Mouse (Mus musculus): ENCODE results near the gene Zfp319.

Gene Zfp319

DNA sequence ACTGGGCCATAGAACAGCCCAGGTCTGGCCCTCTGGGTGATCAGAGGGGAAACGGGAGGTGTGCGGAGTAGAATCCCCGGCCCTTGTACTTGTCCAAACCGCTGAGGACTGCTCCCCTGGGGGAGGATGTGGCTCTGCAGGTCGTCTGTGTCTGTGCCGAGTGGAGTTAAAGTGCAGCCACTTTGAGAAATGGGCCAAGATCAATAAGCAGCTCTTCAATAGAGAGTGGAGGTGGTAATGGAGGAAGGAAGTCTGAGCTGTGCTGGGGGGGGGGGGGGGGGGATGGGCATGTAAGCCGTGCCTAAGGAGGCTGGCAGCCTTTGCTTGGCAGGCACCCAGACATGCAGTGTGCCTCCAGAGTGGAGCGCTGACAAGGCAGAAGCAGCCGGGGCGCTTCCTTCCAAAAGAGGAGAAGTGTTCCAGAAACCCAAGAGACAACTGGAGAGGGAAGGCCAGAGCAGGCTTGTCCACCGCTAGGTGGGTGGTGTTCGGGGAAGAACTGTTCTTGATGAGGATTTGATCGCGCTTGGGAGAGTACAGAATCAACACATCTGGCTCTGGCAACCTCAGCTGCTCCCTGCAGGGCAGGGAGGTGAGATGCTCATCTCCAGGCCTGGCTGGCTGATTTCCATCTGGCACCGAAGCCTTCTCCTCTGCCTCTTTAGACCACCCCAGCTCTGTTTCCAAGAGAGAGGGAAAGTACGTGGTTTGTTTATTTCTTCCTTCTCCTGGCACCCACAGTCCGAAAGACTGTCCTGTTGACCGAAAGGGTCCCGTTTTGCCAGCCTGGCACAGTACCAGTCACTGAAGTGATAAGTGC, 17.3 kb upstream of the Zfp319 start:
- DNase-seq, result peak; percentile 81

DNA sequence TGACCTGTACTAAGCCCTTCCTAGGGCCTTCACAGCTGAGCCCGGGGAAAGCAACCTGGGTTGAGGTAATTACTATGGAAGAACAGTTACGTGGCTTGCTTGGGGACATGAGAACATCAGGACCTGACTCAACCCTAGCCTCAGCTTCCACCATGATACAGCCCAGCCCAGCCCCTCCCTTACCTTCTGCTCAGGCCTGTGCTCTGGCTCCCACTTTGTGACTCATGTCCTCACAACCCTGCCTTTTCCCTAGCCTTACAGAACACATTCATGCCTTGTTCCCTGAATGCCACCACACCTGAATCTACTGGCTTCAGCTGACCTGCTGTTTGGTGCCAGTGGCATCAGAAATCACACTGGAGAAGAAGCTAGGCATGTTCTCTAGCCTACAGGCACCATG, 16.6 kb upstream of the Zfp319 start:
- no peak for DNase-seq

DNA sequence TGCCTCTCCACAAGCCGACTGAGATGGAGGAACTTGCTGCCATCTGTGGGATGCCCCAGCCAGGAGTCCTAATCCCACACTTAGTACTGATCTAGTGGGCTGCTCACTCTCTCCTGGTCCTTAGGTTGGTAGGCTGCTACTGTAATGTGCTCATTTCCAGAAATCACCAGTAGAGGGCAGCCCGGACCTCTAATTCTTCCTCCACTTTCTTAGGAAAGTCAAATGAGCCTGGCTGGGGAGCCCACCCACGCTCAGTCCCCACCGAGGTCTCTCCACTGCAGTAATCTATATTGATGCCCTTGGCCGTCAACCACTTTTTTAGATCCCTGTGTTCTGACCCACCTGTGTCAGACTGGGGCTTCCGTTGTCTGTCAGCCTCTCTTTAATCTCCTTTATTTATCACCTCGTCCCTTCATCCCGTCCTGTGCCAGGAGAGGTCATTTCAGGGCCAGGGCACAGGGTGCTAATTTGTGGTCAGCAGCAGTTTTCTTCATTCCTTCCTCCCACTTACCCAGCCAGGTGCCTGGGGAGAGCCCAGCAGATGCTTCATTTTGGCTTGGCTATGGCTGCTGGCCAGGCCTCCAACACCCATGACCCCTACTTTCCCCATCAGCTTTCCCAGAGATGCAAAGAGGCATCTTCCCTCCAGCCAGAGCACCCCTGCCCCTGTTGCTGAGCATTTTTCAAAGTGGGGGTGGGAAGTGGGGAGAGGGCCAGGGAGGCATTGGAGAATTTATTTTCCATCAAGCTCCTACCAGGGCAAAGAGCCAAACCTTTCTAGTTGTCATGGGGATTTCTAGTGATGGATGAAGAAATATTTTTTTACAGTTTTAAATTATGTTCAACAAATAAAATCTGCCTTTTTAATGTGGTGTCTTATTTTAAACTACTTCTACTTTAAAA, 15.1 kb upstream of the Zfp319 start:
- peak; percentile 85 for DNase-seq

GRCm38 (mm10) chr8:95344668-95345067, 12.9 kb upstream of the Zfp319 start:
- no peak for DNase-seq

DNA sequence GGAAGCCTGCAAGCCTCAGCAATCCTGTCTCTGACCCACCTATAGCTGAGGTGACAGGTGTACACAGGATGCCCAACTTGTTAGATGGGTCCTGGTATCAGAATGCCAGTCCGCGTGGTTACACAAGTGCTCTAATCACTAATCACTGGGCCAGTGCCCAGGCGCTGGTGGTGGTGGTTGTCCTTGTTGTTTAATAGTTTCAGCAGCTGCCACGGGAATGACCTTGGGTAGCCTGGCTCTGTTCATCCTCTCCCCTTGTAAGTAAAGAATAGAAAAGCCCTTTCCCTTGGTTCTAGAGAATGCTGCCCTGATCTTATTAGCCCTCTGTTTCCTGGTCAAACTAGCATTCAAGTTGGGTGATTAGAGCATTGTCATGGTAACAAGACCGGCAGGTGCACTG, 10.0 kb upstream of the Zfp319 start:
- no peak for DNase-seq

DNA sequence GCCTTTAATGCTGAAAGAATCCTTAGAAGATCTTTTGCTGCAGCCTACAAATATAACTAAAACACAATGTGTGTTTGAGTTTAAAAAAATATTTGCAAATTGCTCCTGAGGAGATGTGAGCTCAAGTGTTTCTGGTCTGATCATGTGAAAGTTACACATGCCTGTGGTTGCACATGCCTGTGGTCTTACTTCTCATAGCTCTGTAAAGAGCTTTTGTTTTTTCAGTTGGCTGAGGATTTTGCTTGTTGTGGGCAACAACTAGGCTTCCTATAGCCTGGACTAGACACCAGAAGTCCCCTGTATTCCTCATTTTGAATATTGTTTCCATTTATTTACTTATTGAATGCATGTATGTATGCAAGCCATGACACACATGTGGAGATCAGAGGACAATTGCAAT, 4.6 kb upstream of the Zfp319 start:
- DNase-seq, result no peak

DNA sequence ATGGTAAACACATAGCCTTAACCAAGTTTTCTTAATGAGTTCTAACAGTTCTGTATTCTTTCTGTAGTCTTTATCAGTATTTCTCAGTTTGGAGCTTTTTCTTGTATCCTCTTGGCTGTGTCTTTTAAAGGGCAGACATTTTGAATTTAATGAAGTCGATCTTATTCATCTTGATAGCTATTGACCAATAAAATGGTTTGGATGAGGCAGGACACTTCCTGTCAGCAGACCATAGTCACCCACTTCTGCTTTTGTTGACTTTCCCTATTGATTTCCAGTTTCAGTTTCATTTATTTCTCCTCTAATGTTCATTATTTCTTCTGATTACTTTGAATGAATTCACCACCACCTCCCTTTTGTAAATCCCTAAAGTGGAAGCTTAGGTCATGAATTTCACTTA, 4.0 kb upstream of the Zfp319 start:
- DNase-seq, result no peak

DNA sequence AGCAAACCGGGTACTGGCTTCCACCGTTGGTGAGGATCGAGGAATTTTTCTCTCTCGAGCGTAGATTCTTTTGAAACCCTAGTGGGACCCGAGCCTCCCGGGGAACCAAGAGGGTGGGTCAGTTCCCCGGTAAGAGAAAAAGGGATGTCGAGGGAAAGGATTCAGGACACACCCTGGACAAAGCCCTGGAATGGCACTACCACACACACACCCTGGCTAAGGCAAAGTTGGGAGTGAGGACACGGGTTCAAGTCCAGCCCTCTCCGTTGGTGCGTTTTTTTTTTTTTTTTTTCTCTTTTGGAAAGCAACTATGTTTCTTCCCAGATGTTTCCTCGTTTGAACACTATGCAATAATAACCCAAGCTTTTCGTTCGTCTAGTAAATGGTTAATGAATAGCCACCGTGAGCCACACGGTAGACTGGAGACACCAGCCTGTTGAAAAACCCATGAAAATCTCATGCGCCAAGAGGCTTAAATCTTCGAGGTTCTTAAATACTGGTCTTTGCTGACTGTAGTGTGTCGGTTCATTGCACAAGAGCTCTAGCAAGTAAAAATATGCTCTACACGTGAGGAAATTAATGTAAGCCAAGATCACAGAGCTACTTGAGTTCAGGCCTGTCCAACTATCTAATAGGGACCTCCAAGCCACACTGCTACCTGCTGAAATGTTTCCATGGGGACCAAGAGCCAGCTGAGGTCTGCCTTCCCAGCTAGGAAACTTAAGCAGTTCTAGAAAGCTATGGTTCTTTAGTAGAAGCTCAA, 868 bp upstream of the Zfp319 start:
- no peak for DNase-seq

DNA sequence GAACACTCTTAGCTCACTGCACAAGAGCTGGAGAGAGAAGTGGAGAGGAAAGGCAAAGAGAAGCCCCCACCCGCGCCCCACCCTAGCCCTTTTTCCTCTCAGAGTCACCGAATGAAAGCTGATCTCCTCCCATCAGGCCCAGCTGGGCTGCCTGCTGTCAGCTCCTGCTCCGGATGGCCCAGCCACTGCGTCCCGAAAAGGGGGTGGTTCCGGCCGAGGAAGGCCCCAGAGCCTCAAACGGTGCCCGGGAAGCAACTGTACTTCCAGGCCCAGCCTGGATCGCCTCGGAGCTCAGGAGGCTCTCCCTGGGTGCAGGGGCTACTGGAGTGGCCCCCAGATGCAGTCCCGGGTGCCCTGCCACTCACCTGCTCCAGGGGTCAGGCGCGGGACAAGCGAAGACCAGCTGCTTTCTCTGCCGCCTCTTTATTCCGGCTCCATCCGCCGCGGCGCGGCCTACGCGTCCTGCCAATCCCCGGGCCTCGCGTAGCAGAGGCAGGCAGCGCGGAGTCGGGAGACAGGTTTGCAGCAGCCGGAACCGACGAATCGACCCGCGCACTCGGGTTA, 512 bp downstream of the Zfp319 start:
- DNase-seq, result peak; percentile 85

DNA sequence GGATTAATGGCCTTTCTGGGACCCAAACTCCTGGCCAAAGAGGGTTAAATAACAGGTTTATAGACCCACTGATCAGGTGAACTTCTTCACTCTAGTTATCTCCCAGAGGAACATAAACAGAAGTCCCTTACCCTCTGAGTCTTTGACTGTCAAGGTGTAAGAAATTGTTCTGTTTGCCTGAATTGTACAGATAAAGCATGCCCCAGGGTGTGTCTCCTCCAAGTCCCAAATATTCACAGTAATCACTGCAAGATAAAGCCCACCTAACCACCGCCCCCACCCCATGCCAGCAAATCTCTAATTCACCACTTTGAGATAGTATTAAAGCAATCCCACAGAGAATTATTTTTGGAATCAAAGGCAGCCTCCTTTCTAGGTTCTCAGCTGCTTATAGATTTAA, 1.4 kb downstream of the Zfp319 start:
- DNase-seq, result no peak

DNA sequence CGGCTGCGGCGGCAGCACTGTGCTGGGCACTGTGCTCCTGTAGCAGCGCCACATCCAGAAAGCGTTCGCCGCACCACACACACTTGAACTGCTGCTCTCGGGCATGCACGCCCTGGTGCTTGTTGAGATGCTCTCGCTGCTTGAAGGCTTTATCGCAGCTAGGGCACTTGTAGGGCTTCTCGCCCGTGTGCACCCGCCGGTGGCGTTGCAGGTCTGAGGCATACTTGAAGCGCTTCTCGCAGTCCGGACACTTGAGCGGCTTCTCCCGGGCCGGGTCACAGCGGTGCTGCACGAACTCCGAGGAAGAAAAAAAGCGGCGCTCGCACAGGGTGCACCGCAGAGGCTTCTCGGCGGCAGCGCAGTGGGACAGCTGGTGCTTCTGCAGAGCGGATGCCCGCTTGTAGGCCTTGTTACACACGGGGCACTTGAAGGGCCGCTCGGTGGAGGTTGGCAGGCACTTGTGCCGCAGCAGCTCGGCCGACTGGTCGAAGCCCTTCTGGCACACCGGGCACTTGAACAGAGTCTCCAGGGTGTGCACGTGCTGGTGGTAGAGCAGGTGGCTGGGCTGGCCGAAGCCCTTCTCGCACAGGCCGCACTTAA, 3.8 kb downstream of the Zfp319 start:
- DNase-seq, result no peak

- no peak for DNase-seq
These were observed 4.9 kb downstream of the Zfp319 start for GRCm38 (mm10) chr8:95326822-95327221.

- no peak for DNase-seq
These were observed 7.1 kb downstream of the Zfp319 start for GRCm38 (mm10) chr8:95324646-95325045.

DNA sequence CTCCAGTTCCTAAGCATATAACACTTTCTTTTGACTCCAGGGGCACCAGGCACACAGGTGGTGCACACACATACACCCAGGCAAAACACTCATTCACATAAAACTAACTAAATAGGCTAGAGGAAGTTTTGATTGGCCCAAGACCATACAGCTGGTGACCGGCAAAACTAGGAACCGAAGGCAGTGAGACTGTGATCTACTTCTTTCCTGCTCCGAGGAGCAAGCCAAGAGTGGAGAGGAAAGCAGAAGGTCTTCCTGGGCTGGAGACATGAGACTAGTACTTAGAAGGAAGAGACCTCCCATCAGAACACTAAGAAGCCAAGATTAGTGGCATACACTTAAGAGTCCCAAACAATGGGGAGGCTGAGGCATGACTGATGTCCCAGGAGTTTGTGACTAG, 8.5 kb downstream of the Zfp319 start:
- DNase-seq, result no peak

GRCm38 (mm10) chr8:95320224-95321139, 11.3 kb downstream of the Zfp319 start:
- peak; percentile 85 for DNase-seq

GRCm38 (mm10) chr8:95315350-95315749, 16.4 kb downstream of the Zfp319 start:
- no peak for DNase-seq

- DNase-seq, result peak; percentile 47
These were observed 17.0 kb downstream of the Zfp319 start for GRCm38 (mm10) chr8:95314707-95315106.

DNA sequence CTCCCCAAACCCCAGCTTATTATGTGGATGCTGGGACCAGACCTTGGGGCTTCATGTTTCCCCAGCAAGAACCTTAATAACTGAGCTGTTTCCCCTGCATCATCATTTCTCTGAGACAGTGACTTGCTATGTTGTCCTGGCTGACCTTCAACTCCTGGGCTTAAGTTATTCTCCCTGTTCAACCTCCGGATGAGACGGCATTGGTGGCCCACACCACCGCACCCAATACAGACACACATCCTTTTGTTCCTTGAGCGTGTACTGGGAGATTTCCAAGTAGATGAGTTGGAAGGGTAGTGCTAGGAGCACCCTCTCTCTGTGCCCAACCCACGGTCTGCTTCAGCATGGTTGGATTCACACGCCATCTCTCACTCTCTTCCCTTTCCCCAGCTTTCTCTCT, 17.9 kb downstream of the Zfp319 start:
- DNase-seq, result no peak

DNA sequence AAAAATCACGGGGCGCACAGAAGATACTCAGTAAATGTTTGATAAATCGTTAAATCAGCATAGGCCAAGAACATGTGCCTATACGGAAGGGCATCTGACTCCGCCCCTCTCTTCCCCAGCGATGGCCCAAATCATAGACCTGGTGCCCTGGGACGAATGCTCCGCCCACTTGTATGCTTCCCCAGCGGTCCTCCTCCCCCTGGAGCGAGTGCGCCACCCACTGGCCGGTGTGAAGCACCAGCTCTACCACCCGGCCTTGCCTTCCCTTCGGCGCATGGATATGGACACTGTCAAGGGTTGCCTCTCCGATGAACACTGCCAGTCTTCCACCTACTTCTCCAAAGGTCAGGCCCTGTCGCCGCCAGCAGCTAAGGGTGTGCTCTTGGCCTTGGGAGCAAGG, 18.9 kb downstream of the Zfp319 start:
- DNase-seq, result peak; percentile 49

GRCm38 (mm10) chr8:95310342-95310970, 21.3 kb downstream of the Zfp319 start, which contains the start of gene Tepp:
Gene Tepp (plus strand): TSS chr8:95310566.
- DNase-seq, result no peak

- DNase-seq, result no peak
These were observed 25.3 kb downstream of the Zfp319 start, which contains the start of gene Cngb1 for GRCm38 (mm10) chr8:95306431-95306830. Gene Cngb1 (minus strand): TSS chr8:95306585.
